Mouse (Mus musculus): Measurements from ENCODE around the gene Plekhg6. TPM values are rescaled to one million over a fixed set of nuclear protein-coding genes. Genes with fewer than 3 reads are reported as not detected.

The Plekhg6 gene
- polyA plus RNA-seq, 1 experiment from 2014 or later: 2.8 TPM

- DNase-seq (ENCODE audit: low spot score): no peak
- no peak for ATAC-seq (replicated peaks; ENCODE audit: low FRiP score, low TSS enrichment, low read depth)
- no peak overlapping the region for H3K4me2 ChIP-seq (ENCODE audit: low read length)
- H3K4me1 ChIP-seq (replicated peaks; ENCODE audit: control insufficient read depth, insufficient read depth, low read length): no peaks in the 10 kb centered on the region
- H3K9me3 ChIP-seq (ENCODE audit: control insufficient read depth, low read length): no peaks in the 10 kb centered on the region
- H3K27me3 ChIP-seq (replicated peaks; ENCODE audit: control insufficient read depth, insufficient read depth, low read length): peaks cover 27% of the 10 kb centered on the region
- H3K9ac ChIP-seq (ENCODE audit: low read length): no peak overlapping the region
- no peak overlapping the region for H3K27ac ChIP-seq (ENCODE audit: low read depth)
- H3K4me3 ChIP-seq (ENCODE audit: low read depth, low read length): no peak overlapping the region
- H3K36me3 ChIP-seq (ENCODE audit: control insufficient read depth, insufficient read depth, low read length): no peaks in the 10 kb centered on the region
Measured at GRCm38 (mm10) chr6:125319919-125320296, 60.7 kb downstream of the Plekhg6 start.

GRCm38 (mm10) chr6:125318981-125319918 is 61.3 kb downstream of the Plekhg6 start:
- no peak overlapping the region for H3K4me2 ChIP-seq (ENCODE audit: low read length)
- no peak overlapping the region for H3K9ac ChIP-seq (ENCODE audit: low read length)
- DNase-seq (ENCODE audit: low spot score) (no peak), ATAC-seq (replicated peaks; ENCODE audit: low FRiP score, low TSS enrichment, low read depth) (no peak)
- WGBS: 59% methylated on average over 15 of the region's 15 CpGs
- H3K27me3 ChIP-seq (replicated peaks; ENCODE audit: control insufficient read depth, insufficient read depth, low read length): peaks cover 27% of the 10 kb centered on the region
- H3K4me3 ChIP-seq (ENCODE audit: low read depth, low read length): no peak overlapping the region
- no peaks in the 10 kb centered on the region for H3K9me3 ChIP-seq (ENCODE audit: control insufficient read depth, low read length)
- no peaks in the 10 kb centered on the region for H3K36me3 ChIP-seq (ENCODE audit: control insufficient read depth, insufficient read depth, low read length)
- peaks cover 3% of the 10 kb centered on the region; the same call in 1 of the 2 replicates for H3K4me1 ChIP-seq (replicated peaks; ENCODE audit: control insufficient read depth, insufficient read depth, low read length)
- no peak overlapping the region for H3K27ac ChIP-seq (ENCODE audit: low read depth)

- no peaks in the 10 kb centered on the region for H3K36me3 ChIP-seq (ENCODE audit: control insufficient read depth, insufficient read depth, low read length)
- DNase-seq (ENCODE audit: low spot score) (no peak), ATAC-seq (replicated peaks; ENCODE audit: low FRiP score, low TSS enrichment, low read depth) (no peak)
- H3K4me1 ChIP-seq (replicated peaks; ENCODE audit: control insufficient read depth, insufficient read depth, low read length): peaks cover 15% of the 10 kb centered on the region
- no peak overlapping the region for H3K4me3 ChIP-seq (ENCODE audit: low read depth, low read length)
- 51% methylated on average over 7 of the region's 7 CpGs for WGBS
- H3K27me3 ChIP-seq (replicated peaks; ENCODE audit: control insufficient read depth, insufficient read depth, low read length): peaks cover 19% of the 10 kb centered on the region
- no peak overlapping the region for H3K9ac ChIP-seq (ENCODE audit: low read length)
- no peak overlapping the region for H3K4me2 ChIP-seq (ENCODE audit: low read length)
- no peaks in the 10 kb centered on the region for H3K9me3 ChIP-seq (ENCODE audit: control insufficient read depth, low read length)
- no peak overlapping the region for H3K27ac ChIP-seq (ENCODE audit: low read depth)
Measured at GRCm38 (mm10) chr6:125317077-125317476, 63.5 kb downstream of the Plekhg6 start.

GRCm38 (mm10) chr6:125314746-125315145 is 65.8 kb downstream of the Plekhg6 start:
- 76% methylated on average over 6 of the region's 6 CpGs for WGBS
- DNase-seq (ENCODE audit: low spot score): no peak
- peaks cover 25% of the 10 kb centered on the region for H3K4me1 ChIP-seq (replicated peaks; ENCODE audit: control insufficient read depth, insufficient read depth, low read length)
- H3K9ac ChIP-seq (ENCODE audit: low read length): no peak overlapping the region
- no peak overlapping the region for H3K27ac ChIP-seq (ENCODE audit: low read depth)
- H3K36me3 ChIP-seq (ENCODE audit: control insufficient read depth, insufficient read depth, low read length): peaks cover 16% of the 10 kb centered on the region; the same call in 1 of the 2 replicates
- H3K4me3 ChIP-seq (ENCODE audit: low read depth, low read length): no peak overlapping the region
- no peaks in the 10 kb centered on the region for H3K27me3 ChIP-seq (replicated peaks; ENCODE audit: control insufficient read depth, insufficient read depth, low read length)
- H3K9me3 ChIP-seq (ENCODE audit: control insufficient read depth, low read length): no peaks in the 10 kb centered on the region
- no peak for ATAC-seq (replicated peaks; ENCODE audit: low FRiP score, low TSS enrichment, low read depth)
- H3K4me2 ChIP-seq (ENCODE audit: low read length): no peak overlapping the region

GRCm38 (mm10) chr6:125314231-125314563 is 66.4 kb downstream of the Plekhg6 start:
- 51% methylated on average over 7 of the region's 7 CpGs for WGBS

GRCm38 (mm10) chr6:125313546-125314230 is 66.9 kb downstream of the Plekhg6 start, which contains the start of gene Ltbr:
Gene Ltbr, minus strand, starts transcription at chr6:125313885.
- ATAC-seq (replicated peaks; ENCODE audit: low FRiP score, low TSS enrichment, low read depth) (peak; percentile 89), DNase-seq (ENCODE audit: low spot score) (peak; percentile 86)
- Histone ChIP-seq H3K9ac (ENCODE audit: low read length) (peak within 1 kb of the TSS; percentile 93), H3K36me3 (ENCODE audit: control insufficient read depth, insufficient read depth, low read length) (peaks cover 26% of the 10 kb centered on the region), H3K4me1 (replicated peaks; ENCODE audit: control insufficient read depth, insufficient read depth, low read length) (peaks cover 30% of the 10 kb centered on the region), H3K4me3 (ENCODE audit: low read depth, low read length) (peak within 1 kb of the TSS; percentile 63), H3K27ac (ENCODE audit: low read depth) (peak within 1 kb of the TSS; percentile 79), H3K9me3 (ENCODE audit: control insufficient read depth, low read length) (no peaks in the 10 kb centered on the region), H3K4me2 (ENCODE audit: low read length) (peak within 1 kb of the TSS; percentile 86), H3K27me3 (replicated peaks; ENCODE audit: control insufficient read depth, insufficient read depth, low read length) (no peaks in the 10 kb centered on the region)
- WGBS: 2% methylated on average over 42 of the region's 46 CpGs

More at GRCm38 (mm10) chr6:125314231-125314563, 66.4 kb downstream of the Plekhg6 start:
- peaks cover 30% of the 10 kb centered on the region for H3K4me1 ChIP-seq (replicated peaks; ENCODE audit: control insufficient read depth, insufficient read depth, low read length)
- H3K27me3 ChIP-seq (replicated peaks; ENCODE audit: control insufficient read depth, insufficient read depth, low read length): no peaks in the 10 kb centered on the region
- DNase-seq (ENCODE audit: low spot score) (no peak), ATAC-seq (replicated peaks; ENCODE audit: low FRiP score, low TSS enrichment, low read depth) (peak; percentile 12)
- peak overlapping the region; percentile 86 for H3K4me2 ChIP-seq (ENCODE audit: low read length)
- H3K27ac ChIP-seq (ENCODE audit: low read depth): peak overlapping the region; percentile 79; the same call in 1 of the 2 replicates
- H3K4me3 ChIP-seq (ENCODE audit: low read depth, low read length): peak overlapping the region; percentile 63; the same call in 1 of the 2 replicates
- H3K9ac ChIP-seq (ENCODE audit: low read length): peak overlapping the region; percentile 93
- H3K9me3 ChIP-seq (ENCODE audit: control insufficient read depth, low read length): no peaks in the 10 kb centered on the region
- H3K36me3 ChIP-seq (ENCODE audit: control insufficient read depth, insufficient read depth, low read length): peaks cover 21% of the 10 kb centered on the region

Other genes with a start within 250 kb of the Plekhg6 start
- gene Nop2, start 248.9 kb downstream of the Plekhg6 start, polyA plus RNA-seq (2014; fragmentation: Nextera tagmentation; extraction: Ambion mirVana): 72.1 and 75.2 TPM in 2 replicates
- 6.7 and 7.6 TPM in 2 replicates for gene Iffo1, start 235.6 kb downstream of the Plekhg6 start, polyA plus RNA-seq (2014; fragmentation: Nextera tagmentation; extraction: Ambion mirVana)
- gene Gapdh, start 214.3 kb downstream of the Plekhg6 start, polyA plus RNA-seq (2014; fragmentation: Nextera tagmentation; extraction: Ambion mirVana): 2,406 and 2,408 TPM in 2 replicates
- 109 and 129 TPM in 2 replicates for gene Ncapd2, start 189.1 kb downstream of the Plekhg6 start, polyA plus RNA-seq (2014; fragmentation: Nextera tagmentation; extraction: Ambion mirVana)
- 217 and 221 TPM in 2 replicates for gene Mrpl51, start 189.0 kb downstream of the Plekhg6 start, polyA plus RNA-seq (2014; fragmentation: Nextera tagmentation; extraction: Ambion mirVana)
- 2.5 and 2.7 TPM in 2 replicates for gene Vamp1, start 165.2 kb downstream of the Plekhg6 start, polyA plus RNA-seq (2014; fragmentation: Nextera tagmentation; extraction: Ambion mirVana)
- gene Tapbpl, start 148.9 kb downstream of the Plekhg6 start, polyA plus RNA-seq (2014; fragmentation: Nextera tagmentation; extraction: Ambion mirVana): 5.7 and 7.1 TPM in 2 replicates
- 1.4 and 2.1 TPM in 2 replicates for gene Cd27, start 143.8 kb downstream of the Plekhg6 start, polyA plus RNA-seq (2014; fragmentation: Nextera tagmentation; extraction: Ambion mirVana)
- 0.12 TPM in 1 of 2 replicates, not detected in the other for gene Tuba3a, start 94.8 kb downstream of the Plekhg6 start, polyA plus RNA-seq (2014; fragmentation: Nextera tagmentation; extraction: Ambion mirVana)
- 67.4 and 67.8 TPM in 2 replicates for gene Ltbr, start 66.9 kb downstream of the Plekhg6 start, polyA plus RNA-seq (2014; fragmentation: Nextera tagmentation; extraction: Ambion mirVana)
- gene Scnn1a, start 60.1 kb downstream of the Plekhg6 start, polyA plus RNA-seq (2014; fragmentation: Nextera tagmentation; extraction: Ambion mirVana): 2.0 TPM in 2 replicates
- 60.6 and 63.3 TPM in 2 replicates for gene Tnfrsf1a, start 31.4 kb downstream of the Plekhg6 start, polyA plus RNA-seq (2014; fragmentation: Nextera tagmentation; extraction: Ambion mirVana)
- 162 and 185 TPM in 2 replicates for gene Cd9, start 114.0 kb upstream of the Plekhg6 start, polyA plus RNA-seq (2014; fragmentation: Nextera tagmentation; extraction: Ambion mirVana)
- gene Vwf, start 166.0 kb upstream of the Plekhg6 start, polyA plus RNA-seq (2014; fragmentation: Nextera tagmentation; extraction: Ambion mirVana): 10.3 and 14.1 TPM in 2 replicates